Mouse (Mus musculus) E14TG2a.4 (cell line): ENCODE results near the gene Anapc2.

Experiments
- H3K27me3 ChIP-seq: 2 replicates; pipeline ENCODE4 v1.6.1; 2014; ENCODE audit warnings: low read length, control low read depth; ENCODE audit not compliant: insufficient read depth
- H3K36me3 ChIP-seq: 2 replicates; pipeline ENCODE4 v1.6.1; 2014; ENCODE audit warnings: low read length, control low read depth; ENCODE audit not compliant: insufficient read depth
- H3K4me1 ChIP-seq: replicated peaks from 2 replicates; pipeline ENCODE4 v1.6.1; 2014; ENCODE audit warnings: low read depth, low read length, control low read depth
- H3K4me3 ChIP-seq: replicated peaks from 2 replicates; pipeline ENCODE4 v1.5.1; 2014; ENCODE audit warnings: mild to moderate bottlenecking, low read length
- H3K9me3 ChIP-seq: 2 replicates; pipeline ENCODE4 v1.6.1; 2014; ENCODE audit warnings: low read length, control low read depth
- CTCF ChIP-seq: conservative IDR thresholded peaks from 2 replicates; pipeline ENCODE4 v1.5.1; 2014; ENCODE audit warnings: low read length
- NANOG ChIP-seq: IDR thresholded peaks from 2 replicates; pipeline ENCODE4 v1.6.1; 2014; ENCODE audit warnings: borderline replicate concordance, low read length, mixed read lengths
- POU5F1 ChIP-seq: IDR thresholded peaks from 2 replicates; pipeline ENCODE4 v1.6.1; 2014; ENCODE audit warnings: low read length, borderline replicate concordance

Anapc2 gene

DNA sequence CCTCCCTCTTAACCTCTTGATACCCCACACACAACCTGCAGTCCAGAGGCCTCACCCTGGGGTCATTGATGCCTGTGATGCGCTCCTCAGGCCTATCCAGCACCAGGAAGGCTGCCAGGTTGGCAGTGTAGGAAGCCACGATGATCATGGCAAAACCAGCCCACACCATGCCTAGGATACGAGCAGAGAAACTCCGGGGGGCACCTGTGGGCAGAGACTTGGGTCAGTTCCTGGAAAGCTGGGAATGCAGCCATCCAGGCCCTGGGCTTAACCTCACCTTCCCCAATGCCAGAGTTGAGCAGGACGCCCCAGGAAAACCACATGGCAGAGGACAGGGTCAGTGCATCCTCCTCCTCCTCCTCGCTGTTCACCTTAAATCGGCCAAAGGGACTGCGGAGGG is 24.8 kb downstream of the Anapc2 start:
- H3K36me3 ChIP-seq = peaks cover 62% of the 10 kb centered on the region
- peaks cover 36% of the 10 kb centered on the region for H3K27me3 ChIP-seq
- TF ChIP-seq NANOG = no peak
- no peak for TF ChIP-seq POU5F1
- no peak for TF ChIP-seq CTCF
- no peaks in the 10 kb centered on the region for H3K9me3 ChIP-seq
- peaks cover 48% of the 10 kb centered on the region for H3K4me1 ChIP-seq
- H3K4me3 ChIP-seq = no peak overlapping the region

DNA sequence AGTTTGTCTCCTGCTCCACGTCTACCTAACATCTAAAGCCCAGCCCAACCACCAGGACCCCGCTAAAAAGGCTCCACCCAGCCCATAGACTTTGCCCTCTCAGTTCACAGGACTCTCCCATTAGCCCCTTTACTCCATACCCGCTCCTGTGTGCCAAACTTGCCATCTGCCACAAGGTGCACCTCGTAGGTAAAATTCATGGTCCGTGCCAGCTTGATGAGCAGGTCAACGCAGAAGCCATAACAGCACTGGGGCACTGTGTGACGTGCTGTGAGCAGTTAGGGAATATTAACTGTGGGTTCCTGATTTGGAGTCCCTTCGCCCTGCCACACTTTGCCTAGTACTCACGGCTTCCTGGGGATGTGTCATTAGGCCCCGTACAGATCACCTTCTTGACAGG is 25.8 kb downstream of the Anapc2 start:
- peaks cover 43% of the 10 kb centered on the region for H3K4me1 ChIP-seq
- H3K36me3 ChIP-seq = peaks cover 70% of the 10 kb centered on the region
- TF ChIP-seq CTCF (no peak), POU5F1 (no peak), NANOG (no peak)
- H3K27me3 ChIP-seq = peaks cover 31% of the 10 kb centered on the region
- H3K9me3 ChIP-seq = no peaks in the 10 kb centered on the region
- no peak overlapping the region for H3K4me3 ChIP-seq

DNA sequence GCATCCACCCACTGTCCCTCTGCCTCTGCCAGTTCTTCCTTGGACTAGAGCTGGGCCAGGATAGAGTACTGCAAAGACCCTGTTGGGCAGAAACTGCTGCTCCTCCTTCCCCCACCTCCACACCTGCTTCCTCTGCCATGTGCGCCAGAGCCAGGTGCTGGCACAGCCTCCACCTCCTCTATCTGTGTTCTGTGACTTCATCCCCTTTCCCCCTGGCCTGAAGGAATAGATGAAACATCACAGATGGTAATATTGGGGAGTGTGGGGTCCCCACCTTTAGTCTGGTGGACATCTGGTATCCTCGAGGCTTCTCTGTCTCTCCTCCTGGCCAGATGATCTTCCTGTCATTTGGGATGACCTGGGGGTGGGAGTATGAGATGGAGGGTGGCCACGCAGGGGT is 31.2 kb downstream of the Anapc2 start:
- no peak for TF ChIP-seq NANOG
- TF ChIP-seq POU5F1 = no peak
- TF ChIP-seq CTCF = no peak
- Histone ChIP-seq H3K27me3 (peaks cover 52% of the 10 kb centered on the region), H3K36me3 (peaks cover 67% of the 10 kb centered on the region), H3K9me3 (no peaks in the 10 kb centered on the region), H3K4me1 (peaks cover 29% of the 10 kb centered on the region), H3K4me3 (no peak overlapping the region)

DNA sequence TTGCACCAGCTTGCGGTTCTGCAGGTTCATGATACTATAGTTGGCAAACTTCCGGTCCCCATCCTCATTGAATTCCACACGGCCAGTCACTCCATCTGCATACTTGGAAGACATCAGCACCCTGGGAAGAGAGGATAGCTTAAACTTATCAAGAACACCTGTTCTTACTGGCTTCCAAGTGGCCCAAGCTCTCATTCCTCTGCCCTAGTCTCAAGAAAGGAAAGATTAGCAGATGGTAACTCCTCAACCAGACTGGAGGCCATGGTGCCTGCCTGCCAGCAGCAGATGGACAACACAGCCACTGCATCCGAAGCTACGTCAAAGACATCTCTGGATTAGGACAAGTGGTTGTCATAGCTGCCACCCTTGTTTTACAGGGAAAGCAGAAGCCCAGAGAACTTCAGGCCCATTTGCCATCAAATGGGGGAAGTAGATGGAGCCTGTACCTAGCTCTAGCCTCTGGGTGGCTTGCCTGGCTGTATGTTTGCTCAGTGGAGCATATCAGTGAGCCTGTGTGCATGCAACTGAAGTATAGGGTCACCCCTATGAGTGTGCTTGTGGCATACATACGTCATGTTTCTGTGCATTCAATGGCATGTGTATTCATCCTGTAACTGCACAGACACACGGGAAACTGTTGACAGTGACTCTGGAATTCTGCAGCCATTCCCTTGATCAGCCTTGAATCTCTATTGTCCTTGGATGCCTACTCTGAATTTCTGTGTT is 31.8 kb downstream of the Anapc2 start:
- Histone ChIP-seq H3K4me3 (no peak overlapping the region), H3K36me3 (peaks cover 72% of the 10 kb centered on the region), H3K27me3 (peaks cover 58% of the 10 kb centered on the region), H3K4me1 (peaks cover 34% of the 10 kb centered on the region), H3K9me3 (no peaks in the 10 kb centered on the region)
- no peak for TF ChIP-seq NANOG

DNA sequence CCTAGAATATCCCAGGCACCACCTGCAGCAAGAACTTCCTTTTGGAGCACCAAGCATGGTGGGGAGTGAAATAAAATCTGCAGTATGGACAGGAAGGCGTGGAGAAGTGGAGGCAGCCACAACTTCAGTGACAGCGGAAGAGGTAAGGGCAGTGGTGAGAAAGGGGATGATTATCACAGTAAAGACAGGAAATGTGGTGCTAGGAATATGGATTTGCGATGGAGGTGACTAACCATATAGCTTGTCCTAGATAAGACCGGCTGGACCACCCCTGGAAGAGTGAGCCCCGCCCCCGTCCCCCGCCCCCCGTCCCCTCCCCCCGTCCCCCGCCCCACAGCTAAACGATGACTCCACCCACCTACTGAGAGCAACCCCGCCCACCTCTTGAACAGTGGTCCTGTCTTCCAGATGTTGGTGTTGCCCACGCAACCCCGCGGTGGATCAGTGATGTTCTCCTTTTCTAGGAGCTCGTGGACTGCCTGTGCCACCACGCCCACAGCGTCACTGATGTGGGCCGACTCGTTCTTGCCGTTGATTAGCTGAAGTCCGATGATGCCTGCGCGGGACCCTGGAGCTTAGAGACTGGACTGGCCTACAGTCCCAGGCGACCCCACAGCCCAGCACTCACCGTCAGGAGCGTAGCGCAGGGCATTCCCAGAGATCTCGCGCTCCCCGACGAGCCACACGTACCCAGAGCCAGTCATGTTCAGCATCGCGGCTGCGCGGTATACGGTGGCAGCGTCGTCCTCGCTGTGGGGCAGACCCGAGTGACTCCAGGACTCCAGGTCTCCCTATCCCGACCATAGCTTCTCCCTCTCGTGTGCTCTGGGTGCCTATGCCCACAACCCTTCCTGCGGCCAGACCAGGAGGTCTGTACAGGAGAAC is 32.6 kb downstream of the Anapc2 start:
- H3K9me3 ChIP-seq = no peaks in the 10 kb centered on the region
- no peak for TF ChIP-seq POU5F1
- no peak for TF ChIP-seq NANOG
- no peak for TF ChIP-seq CTCF

DNA sequence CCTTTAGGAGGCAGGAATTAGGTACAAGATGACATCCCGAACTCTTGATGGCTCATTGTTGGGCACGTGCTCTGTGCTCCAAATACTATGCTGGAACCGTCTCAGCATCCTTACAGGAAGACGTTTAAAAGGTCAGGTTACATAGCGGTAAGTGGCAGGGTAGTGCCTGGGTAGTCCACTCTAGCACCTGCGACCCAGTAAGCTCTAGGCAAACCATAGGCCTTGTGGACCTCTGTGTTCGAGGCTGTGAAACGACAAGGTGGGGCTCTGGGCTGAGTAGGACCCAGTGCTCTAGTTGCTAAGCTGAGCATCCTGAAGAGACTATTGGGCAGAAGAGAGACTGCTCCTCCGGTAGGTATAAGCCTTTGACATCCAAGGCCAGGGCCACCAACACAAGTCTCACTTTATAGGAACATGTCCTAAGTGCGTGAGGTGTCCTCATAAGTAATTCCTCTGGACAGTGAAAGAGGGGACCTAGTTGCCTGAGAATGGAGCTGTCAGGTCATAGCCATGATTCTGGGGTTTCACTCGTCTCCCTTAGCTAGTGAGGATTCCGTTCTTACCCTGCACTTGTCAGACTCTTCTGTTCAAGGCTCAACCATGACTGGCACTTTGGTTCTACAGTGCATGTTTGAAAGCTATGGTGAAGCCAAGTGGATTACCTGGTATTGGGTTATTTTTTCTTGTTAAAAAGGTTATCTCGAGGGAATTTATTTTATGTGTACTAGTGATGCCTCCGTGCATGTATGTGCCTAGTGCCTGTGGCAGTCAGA is 33.5 kb downstream of the Anapc2 start:
- Histone ChIP-seq H3K36me3 (peaks cover 75% of the 10 kb centered on the region), H3K27me3 (peaks cover 67% of the 10 kb centered on the region), H3K4me3 (peak overlapping the region; percentile 76), H3K4me1 (peaks cover 43% of the 10 kb centered on the region), H3K9me3 (no peaks in the 10 kb centered on the region)
- TF ChIP-seq POU5F1 (no peak), CTCF (no peak), NANOG (no peak)

More for the DNA sequence above, 32.6 kb downstream of the Anapc2 start:
- peaks cover 60% of the 10 kb centered on the region for H3K27me3 ChIP-seq
- peaks cover 36% of the 10 kb centered on the region for H3K4me1 ChIP-seq
- peak overlapping the region; percentile 76 for H3K4me3 ChIP-seq
- peaks cover 75% of the 10 kb centered on the region for H3K36me3 ChIP-seq

DNA sequence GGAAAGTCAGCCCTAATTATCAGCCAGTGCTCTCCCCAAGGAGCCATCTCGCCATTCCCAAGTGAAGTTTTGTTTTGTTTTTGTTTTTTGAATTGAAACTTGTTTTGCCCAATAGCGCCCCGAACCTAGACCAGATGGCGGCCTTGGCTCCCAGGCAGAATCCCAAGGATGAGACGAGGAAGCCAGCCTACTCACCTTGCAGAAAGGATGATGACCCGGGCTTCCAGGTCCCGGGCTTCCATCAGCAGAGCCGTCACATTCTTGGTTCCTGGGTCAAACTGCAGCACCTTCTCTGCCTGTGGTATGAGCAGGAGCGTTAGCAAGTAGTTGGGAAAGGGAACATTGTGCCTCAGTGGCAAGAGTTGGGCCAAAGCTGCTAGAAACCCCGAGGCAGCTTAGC is 37.9 kb downstream of the Anapc2 start:
- TF ChIP-seq CTCF = no peak
- TF ChIP-seq NANOG = no peak
- TF ChIP-seq POU5F1 = no peak
- peaks cover 40% of the 10 kb centered on the region for H3K36me3 ChIP-seq
- peaks cover 49% of the 10 kb centered on the region for H3K4me1 ChIP-seq
- H3K4me3 ChIP-seq = peak overlapping the region; percentile 86
- H3K27me3 ChIP-seq = peaks cover 73% of the 10 kb centered on the region
- no peaks in the 10 kb centered on the region for H3K9me3 ChIP-seq

DNA sequence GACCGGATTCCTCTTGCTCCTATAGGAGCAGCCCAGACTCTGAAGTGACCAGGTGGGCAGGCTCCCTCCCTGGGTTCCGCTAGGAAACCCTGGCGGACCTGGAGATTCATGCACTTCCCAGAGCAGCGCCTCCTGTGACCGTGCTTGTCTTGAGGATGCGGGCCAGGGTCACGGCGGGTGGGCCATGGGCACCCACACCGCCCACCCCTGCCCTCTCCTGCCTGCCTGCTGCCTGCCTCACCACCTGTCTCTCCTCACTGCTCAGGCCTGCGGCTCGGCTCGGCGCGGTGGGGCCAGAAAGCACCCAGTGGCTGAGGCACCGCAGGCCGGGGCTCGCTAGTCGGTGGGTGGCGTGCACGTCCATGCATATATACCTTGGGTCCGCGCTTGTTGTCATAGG is 38.7 kb downstream of the Anapc2 start:
- TF ChIP-seq POU5F1 (no peak), NANOG (no peak), CTCF (no peak)
- Histone ChIP-seq H3K27me3 (peaks cover 71% of the 10 kb centered on the region), H3K4me3 (peak overlapping the region; percentile 86), H3K36me3 (peaks cover 32% of the 10 kb centered on the region), H3K4me1 (peaks cover 41% of the 10 kb centered on the region), H3K9me3 (no peaks in the 10 kb centered on the region)

DNA sequence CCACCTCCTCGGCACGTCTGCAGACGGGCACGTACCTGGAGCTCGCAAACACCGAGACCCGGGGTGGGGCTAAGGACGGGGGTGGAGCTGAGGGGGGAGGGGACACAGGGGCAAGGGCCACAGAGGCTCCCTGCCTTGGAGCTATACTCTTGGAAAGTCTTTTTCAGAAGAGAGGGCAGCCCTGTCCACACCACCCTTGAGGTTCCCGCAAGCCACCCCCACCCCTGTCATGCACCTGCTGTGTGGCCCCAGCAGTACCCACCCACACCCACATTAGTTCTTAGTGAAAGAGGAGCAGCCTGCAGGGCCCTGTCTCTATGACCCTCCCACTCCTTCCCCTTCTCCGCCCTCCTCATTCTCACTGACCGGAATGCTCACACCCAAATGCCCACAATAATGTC is 39.2 kb downstream of the Anapc2 start:
- no peaks in the 10 kb centered on the region for H3K9me3 ChIP-seq

More for the DNA sequence above, 39.2 kb downstream of the Anapc2 start:
- peak overlapping the region; percentile 86 for H3K4me3 ChIP-seq
- H3K4me1 ChIP-seq = peaks cover 41% of the 10 kb centered on the region
- TF ChIP-seq CTCF (no peak), POU5F1 (no peak), NANOG (no peak)
- peaks cover 27% of the 10 kb centered on the region for H3K36me3 ChIP-seq
- peaks cover 70% of the 10 kb centered on the region for H3K27me3 ChIP-seq
